Mouse (Mus musculus): ENCODE results near the gene Trmt6.

DNA sequence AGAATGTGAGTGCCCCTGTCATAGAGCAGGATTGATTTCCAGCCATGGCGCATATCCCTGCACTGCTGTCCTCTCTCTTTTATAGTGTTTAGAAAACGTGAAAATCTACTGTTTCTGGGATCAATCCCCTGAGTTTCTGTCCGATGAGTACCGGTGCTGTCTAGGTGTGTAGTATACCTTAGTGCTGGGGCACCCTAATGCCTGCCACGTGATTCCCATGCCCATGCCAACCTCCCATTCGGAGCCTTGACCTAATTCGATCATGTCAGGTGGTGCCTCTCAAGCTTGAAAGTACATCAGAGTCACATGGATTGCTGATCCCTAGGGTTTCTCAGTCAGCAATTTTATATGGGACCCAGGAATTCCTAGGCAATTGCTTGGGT lies 21.7 kb downstream of the Trmt6 start:
- TF ChIP-seq MAFK (IDR thresholded peaks at IDR 0.05; ENCODE audit: insufficient read depth, low read depth, low read length) (no peak), ZNF384 (IDR thresholded peaks at IDR 0.05; ENCODE audit: low read depth, low read length) (no peak), HCFC1 (IDR thresholded peaks at IDR 0.05; ENCODE audit: borderline replicate concordance, insufficient read depth, low read length) (no peak), CHD2 (IDR thresholded peaks at IDR 0.05; ENCODE audit: low read depth, low read length) (no peak), ZC3H11A (IDR thresholded peaks at IDR 0.05; ENCODE audit: borderline replicate concordance, low read depth, low read length) (no peak)
